Mouse (Mus musculus): ENCODE data around the gene Rrp7a.

The Rrp7a gene

DNA sequence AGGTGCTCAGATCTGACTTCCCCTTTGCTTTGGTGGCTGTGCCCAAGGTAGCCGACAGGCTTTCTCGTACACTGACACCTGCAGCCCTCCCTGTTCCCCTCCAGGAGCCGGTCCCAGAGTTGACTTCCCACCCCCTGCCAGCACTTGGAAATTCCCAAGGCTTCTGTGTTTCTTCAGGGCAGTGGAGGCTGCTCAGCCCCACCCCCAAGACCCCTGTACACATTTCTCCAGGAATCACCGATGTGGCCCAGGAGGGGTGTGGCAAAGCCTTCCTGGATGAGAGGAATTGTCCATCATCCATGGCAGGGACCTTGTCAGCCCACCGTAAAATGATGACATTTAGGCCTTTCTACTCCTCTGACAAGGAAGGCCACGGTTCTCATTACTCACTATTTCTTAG, 11.3 kb downstream of the Rrp7a start:
- DNase-seq, result no peak

DNA sequence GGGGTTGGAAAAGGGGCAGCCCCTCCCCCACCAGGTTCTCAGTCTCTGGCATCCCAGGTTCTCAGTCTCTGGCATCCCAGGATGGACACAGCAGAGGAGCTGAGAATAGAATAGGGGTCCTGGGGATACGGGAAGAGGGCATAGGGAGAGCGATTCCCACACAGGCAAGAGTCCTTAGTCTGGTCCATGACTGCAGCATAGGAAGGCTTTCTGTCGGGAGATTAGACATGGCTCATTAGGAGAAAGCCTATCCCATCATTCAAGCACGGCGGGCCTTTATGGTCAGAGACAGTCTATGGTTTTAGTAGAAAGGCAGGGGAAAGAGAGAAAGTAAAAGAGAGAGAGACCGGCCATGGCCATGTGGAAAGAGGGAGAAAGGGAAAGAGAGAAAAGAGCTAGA, 14.8 kb downstream of the Rrp7a start:
- no peak for DNase-seq

DNA sequence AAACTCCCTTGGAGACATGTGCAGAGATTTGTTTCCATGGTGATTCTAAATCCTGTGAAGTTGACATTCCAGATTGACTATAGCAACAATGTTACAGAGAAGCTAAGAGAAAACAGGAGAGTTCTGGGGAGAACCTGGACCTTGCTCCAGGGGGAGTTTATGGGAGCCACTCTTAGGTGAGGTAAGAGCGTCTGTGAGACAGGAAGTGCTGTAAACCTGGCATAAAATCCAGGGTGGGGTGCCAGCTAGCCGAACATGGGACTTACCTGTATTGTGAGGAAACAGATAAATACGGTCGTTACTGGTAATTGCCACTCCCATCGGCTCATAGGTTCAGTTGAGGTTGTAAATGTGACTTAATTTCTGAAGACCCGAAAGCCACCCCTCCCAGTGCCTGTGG, 16.2 kb downstream of the Rrp7a start:
- no peak for DNase-seq

DNA sequence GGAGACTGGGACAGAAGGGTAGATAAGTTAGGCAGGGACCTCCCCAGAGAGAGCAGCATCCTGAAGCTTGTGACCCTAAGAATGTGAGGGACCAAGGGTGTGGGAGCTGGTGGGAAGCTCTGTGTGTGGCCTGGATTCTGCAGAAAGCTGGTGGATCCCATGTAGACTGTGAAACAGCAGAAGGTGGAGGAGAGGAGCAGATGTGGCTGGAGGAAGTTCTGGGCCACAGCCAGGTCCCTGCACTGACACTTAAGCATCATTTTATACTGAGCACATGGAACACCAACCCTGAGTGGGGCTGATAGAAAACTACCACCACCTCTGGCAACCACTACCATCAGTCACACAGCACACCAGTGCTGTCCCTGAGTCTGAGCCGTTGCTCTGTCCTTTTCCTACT, 19.5 kb downstream of the Rrp7a start:
- no peak for DNase-seq

DNA sequence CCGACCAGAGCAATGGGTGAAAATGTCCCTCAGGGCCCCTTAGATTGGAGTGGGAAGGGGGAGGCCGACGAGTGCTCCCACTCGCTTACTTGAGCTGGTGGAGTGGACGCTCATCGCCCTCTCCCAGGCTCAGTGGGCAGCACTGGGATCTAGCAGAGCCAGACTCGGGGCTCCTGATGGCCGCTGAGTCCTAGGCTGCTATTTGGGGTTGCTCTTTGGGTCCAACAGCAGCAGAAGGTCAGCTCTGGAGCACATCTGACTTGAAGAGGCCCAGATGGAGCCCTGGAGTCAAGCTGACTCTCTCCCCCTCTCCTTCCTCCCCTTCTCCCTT, 22.3 kb downstream of the Rrp7a start:
- no peak for DNase-seq

DNA sequence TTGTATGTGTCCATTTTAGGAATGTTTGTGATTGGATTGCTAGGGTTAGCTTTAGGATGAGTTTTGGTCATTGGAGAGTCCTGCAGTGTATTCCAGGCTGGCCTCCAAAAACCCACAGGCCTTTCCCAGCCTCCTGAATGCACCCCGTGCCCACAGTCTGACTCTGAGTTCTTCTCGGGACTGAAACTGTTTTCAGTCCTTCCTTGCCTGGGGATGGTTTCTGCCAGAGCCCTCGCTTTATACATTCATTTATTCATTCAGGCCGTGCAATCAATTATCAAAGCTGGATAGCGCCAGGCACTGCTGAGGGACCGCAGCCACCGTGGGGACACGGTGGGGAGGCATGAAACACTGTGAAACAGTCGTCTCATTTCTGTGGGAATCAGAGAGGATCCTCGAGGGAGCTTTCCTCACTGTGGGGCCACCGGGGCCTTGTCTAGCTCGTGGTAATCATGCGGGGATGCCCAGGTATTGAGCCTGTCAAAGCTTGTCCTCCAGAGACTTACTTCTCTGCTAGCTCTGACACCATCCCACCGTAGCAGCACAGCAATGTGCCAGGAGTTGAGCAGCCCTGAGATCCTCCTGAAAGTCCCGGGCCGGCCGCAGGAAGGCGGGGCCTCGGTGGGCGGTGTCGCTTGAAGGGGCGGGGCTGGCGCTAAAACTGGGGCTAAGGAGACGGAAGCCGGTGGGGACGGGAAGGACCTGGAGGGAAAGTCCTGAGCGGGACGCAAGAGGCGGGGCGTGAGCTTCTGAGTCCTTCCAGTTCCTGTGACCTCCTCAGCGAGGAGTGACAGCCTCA, 22.9 kb downstream of the Rrp7a start:
- DNase-seq, result no peak

DNA sequence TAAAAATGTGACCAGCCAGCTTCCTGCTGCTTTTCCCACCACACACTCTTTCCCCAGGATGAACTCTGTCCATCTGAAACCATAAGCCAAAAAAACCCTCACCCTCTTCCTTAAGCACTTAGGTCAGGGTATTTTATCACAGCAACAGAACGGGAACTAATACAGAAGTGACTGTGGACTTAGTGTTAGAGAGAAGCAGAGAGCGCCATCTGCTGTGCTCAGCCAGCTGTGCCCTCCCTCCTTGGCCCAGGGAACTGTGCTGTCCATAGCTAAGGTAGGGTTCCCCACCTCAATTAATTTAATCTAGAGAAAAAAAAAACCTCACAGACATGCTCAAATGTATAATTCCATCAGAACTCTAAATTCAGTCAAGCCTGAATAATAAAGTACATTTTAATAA, 26.7 kb downstream of the Rrp7a start:
- DNase-seq, result no peak

DNA sequence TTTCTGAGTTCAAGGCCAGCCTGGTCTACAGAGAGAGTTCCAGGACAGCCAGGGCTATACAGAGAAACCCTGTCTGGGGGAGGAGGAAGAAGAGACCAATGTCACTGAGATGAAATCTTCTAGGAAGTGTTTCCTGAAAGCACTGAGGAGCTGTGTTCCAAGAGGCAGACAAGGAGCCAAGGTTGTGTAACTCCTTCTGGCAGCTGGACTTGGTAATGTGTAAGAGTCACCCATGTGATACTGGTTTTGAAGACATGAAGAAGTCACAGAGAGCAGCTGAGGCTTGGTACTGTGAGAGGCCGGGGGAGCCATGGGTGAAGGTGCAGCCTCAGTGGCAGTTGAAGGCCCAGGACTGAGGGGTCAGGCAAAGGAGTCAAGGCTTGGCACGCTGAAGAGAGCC, 28.9 kb downstream of the Rrp7a start:
- DNase-seq, result no peak

DNA sequence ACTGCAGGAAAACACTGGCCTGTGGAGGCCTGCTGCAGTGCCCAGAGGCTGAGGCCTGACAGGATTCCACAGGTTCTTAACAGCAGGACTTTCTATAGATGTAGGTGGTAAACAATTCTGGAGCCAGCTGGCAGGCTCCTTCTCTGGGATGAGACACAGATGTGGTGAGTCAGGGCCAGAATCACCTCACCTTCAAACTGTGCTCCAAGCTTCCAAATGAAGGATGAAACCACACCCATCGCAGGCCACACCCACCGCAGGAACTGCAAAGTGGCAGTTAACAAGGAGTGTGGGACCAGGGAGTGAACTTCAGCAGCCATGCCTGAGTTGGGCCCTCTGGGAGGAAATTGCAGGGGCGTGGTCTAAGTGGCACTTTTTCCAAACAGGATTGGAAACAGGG, 31.7 kb downstream of the Rrp7a start:
- DNase-seq, result no peak

DNA sequence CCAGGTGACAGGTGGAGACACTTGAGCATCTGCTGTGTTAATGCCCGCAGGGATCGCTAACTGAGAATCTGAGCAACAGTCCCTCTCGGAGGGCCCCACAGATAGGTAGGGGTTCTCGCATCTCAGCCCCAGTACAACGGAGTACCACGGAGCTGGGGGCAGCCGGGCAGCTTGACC, 33.3 kb downstream of the Rrp7a start, which contains the start of gene Serhl:
Gene Serhl (plus strand): TSS at position 78 of the 177 bp plus-strand sequence.
- no peak for DNase-seq

DNA sequence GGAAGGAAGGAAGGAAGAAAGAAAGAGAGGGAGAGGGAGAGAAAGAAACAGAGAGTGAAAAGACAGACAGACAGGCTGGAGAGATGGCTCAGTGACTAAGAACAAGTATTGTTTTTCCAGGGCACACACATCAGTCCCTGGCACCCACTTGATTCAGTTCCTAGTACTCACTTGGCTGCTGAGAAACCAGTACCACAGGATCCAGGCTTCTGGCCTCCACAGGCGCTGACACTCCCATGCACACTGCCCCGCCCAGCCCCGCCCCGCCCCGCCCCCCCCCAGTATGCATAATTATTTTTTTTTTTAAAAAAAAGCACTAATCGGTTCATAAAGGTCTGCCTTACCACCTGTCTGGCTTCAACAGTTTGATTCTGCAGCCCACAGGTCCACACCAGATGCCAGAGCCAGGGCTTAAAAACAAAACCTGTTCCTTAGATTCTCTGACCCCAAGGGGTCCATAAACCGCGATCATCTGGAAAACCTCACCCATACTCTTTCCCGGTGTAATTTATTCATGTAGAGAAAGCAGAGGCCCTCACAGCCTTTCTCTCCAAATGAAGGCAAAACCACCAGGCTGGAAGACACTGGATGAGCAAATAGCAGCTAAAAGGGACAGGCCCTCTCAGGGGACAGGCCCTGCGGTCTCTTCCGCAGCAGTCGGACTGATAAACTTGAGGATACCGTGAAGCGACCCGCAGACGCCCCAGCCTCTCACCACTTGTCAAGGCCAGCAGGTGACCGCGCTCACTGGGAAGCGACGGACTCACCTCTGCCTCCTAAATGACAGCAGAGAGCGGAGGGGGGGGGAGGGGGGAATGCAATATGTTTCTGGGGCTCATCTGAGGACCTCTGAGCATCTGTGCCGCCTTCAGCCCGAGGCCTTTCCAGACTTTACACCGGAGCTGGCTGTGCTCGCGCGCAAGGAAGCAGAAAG, 33.8 kb downstream of the Rrp7a start:
- DNase-seq, result no peak

DNA sequence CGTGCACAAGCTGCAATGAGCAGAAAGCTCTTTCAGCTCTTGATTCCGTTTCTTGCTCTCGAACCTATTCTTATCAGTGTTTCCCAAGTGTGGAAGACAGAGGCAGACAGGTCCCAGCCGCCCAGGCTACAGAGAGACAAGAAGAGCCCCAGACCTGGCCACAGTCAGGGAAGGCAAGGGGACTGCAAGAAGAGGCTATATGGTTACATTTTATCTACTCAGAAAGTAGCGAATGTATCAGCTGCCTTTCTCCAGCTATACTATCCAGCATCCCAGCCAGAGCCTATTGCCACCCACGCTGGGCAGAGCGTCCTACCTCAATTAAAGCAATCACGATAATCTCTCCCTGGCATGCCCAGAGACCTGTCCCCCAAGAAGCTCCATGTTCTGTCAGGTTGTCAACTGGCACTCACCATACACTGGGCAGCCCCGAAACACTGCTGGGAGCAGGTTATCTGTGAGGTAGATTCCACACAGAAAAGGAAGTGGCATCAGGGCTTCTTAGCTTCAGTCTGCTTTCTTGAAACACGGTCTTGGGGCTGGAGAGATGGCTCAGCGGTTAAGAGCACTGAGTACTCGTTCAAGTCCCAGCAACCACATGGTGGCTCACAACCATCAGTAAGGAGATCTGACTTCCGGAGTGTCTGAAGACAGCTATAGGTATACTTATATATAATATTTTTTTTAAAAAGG, 35.8 kb downstream of the Rrp7a start:
- no peak for DNase-seq

DNA sequence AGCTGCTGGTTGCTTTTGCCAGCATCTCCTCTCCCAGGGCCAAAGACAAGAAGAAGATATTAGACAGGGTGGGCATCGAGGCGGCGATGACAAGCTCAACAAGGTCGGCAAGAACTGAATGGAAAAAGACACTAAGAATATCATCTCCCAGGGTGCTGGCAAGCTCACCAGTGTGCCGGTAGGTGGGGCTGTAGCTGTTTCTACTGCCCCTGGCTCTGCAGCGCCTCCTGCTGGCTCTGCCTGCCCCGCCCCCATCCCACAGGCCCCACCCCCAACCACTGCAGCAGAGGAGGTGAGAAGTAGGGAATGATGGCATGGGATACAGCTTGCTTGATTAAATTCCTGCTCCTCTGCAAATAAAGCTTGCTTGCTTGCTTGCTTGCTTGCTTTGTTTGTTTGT, 36.7 kb downstream of the Rrp7a start:
- no peak for DNase-seq

DNA sequence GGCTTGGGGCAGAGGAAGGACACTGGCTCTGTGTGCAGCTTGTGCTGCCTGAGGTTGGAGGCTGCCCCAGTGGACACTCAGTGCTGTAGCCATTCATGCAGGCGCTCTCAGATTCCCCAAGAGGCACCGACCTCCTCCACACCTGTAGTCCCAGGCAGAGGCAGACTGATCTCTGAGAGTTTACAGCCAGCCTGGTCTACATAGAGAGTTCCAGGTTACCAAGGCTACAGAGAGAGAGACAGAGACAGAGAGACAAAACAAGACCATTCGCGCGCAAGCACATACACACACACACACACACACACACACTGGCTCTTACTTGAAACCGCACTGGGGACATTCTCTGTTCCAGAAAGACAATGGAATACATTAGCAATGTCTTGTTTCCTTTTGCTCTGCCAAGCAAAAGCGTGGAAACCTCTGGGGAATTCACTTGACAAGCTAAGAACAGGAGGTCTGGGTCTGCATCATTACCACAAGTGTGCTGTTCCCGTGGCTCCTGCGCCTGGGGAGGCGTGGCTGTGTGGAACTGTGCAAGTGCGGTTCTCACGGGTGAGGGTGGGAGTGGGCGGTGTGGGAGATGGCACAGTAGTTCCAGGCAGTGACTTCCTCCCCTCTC, 38.5 kb downstream of the Rrp7a start:
- DNase-seq, result no peak

DNA sequence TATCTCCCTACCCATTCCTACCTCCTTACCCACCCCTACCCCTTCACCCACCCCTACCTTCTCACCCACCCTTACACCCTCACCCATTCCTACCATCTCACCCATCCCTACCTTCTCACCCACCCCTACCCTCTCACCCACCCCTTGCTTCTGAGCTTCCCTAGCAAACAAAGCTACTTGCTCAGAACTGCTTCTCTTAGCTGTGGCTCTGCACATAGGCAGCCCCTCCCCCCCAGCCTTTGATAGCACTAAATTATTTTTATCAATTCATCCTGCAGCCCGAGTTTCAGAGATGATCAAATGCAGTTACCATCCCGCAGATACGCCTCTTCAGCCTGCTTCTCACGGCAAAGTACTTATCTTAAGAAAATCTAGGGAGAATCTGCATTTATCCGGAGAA, 39.1 kb downstream of the Rrp7a start:
- DNase-seq, result no peak

DNA sequence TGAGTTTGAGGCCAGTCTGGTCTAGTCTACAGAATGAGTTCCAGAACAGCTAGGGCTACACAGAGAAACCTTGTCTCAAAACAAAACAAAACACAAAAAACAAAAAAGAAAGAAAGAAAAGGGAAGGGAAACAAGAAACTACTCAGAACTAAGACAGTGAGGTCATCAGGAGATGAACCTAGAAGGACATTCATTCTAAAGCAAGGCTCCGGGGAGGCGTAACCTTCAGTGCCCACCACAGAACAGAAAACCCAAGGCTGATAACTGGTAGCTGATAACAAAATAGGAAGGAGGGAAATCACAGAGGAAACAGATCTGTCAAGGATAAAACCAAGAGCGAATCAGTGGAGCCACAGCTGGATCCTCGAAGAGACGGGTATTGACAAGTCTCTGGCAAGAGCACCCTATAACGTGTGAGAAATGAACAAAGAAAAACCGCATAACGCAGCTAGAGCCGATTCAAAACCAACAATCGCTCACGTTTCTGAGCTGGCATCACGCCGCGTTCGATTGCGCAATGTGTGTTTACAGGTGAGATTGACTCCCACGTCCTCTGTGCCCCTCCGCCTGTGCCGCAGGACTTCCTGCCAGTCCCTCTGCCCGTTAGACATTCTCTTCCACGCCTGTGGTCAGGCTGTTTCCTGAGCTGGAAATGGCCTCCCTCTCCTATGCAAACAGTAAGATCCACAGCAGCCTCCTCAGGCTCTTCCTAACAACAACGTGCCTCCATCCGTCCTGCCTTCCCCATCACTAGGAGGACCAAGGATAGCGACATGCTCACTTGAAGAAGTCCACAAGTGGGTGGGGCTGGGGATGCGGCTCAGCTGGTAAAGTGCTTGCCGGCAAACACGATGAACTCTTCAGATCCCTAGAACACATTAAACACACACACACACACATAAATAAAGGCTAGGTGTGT, 46.7 kb downstream of the Rrp7a start:
- DNase-seq, result no peak

DNA sequence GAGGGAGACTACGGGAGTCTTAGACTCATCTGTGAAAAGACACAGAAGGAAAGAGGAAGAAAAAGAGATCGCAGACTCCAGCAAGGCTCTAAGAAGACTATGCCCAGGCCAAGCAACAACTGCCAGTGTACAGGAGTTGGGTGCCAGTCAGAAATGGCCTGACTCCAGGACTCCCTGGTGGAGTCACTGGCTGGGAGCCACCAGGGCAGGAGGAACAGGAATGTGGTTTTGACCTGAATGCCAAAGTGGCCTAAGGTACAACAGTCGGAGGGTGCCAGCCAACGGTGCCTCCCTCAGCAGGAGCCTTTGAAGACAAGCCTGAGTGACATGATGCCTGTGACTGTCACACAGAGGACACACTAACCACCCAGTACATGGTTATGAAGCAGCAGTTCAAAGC, 48.4 kb downstream of the Rrp7a start:
- no peak for DNase-seq

DNA sequence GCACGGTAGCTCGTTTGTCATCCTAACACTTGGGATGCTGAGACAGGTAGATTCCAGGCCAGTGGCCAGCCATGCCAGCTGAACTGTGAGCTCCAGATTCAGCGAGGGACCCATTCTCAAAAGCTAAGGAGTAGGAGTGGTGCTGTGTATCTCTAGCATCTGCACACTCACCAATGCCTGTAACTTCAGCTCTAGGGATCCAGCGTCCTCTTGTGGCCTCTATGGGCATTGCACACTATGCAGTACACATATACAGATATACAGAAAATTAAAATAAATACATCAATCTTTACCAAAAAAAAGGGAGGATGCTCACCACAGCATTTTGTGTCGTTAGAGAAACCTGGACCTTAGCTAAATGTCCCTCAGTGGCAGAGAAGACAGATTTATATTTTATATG, 50.8 kb downstream of the Rrp7a start:
- DNase-seq, result no peak

DNA sequence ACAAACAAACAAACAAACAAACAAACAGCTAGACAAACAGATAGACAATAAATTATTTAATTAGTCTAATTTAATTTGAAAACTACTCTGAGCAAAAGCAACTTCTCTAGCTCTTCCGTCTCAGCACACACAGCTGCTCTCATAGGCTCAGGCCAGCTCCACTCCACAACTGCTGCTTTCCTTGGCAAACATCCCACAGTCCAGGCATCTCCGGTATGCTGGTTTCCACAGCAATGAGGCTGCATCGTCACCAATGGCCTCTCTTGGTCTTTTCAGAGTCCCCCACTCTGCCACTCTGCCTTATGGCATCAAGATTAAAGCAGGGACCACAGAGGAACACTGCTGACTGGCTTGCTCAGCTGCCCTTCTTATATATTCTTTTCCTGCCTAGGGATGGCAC, 51.7 kb downstream of the Rrp7a start:
- no peak for DNase-seq

DNA sequence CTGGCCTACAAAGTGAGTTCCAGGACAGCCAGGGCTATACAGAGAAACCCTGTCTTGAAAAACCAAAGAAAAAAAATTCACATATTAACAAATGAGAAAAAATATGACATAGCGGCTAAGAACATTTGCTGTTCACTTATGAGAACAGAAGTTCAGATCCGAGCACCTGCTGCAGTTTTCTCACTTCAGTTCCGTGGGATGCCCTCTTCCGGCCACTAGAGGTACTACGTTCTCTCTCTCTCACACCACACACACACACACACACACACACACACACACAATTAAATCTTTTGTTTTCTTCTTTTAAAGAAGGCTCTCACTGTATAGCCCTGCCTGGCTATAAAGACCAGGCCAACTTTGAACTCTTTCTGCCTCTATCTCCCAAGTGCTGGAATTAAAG, 54.3 kb downstream of the Rrp7a start:
- no peak for DNase-seq

DNA sequence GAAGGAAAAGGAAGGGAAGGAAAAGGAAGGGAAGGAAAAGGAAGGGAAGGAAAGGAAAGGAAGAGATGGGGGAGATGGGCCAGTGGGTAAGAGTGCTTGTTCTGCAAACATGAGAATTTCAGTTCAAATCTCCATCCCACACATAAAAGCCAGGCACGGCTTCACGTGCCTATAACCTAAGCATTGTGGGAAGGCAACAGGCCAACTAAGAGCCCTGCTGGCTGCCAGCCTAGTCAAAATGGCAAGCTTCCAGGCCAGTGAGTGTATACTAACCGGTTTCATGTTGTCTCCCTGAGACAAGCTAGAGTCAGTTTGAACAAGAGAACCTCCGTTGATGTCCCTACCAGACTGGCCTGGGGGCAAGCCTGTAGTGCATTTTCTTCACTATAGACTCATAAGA, 57.1 kb downstream of the Rrp7a start:
- DNase-seq, result no peak

All from cerebellum, adult 11 months (tissue).